Mouse (Mus musculus): ENCODE data around the gene Tenm3.

Tenm3 gene

DNA sequence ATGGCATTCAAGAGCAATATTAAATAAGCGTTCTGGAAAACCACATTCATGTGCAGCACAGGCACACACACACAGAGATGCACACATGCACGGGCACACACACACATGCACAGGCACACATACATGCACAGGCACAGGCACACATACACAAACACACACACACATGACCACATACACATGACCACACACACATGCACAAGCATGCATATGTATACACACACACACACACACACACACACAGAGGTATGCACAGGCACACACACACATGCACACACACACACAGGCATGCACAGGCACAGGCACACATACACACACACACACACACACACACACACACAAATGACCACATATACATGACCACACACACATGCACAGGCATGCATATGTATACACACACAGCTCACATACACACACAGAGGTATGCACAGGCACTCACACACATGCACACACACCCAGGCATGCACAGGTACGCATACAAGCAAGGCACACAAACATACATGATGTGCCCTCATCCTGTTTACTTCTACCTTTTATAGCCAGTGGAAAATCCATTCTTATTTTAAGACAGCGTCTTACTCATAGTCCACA is 321.1 kb downstream of the Tenm3 start:
- in situ Hi-C loops (cut with MboI, MseI) = no loop called here

DNA sequence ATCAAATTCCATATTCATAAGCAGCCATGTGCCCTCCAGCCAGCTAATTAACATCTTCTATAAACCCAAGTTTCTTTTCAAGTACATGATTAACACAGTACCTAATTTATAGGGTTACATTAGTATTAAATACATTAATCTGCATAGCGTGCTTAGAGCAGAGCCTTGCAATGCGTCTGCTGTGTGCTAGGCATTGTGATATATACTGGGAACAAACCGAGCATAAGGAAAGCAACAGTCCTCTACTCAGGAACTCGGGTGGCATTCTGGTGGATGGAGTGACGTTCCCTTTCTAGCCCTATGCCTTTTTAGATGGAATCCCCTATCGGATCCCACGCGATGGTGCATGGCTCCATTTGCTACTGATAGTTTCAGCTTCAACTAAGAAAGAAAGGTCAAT is 321.7 kb downstream of the Tenm3 start:
- in situ Hi-C loops (cut with MboI, MseI) = no loop called here

DNA sequence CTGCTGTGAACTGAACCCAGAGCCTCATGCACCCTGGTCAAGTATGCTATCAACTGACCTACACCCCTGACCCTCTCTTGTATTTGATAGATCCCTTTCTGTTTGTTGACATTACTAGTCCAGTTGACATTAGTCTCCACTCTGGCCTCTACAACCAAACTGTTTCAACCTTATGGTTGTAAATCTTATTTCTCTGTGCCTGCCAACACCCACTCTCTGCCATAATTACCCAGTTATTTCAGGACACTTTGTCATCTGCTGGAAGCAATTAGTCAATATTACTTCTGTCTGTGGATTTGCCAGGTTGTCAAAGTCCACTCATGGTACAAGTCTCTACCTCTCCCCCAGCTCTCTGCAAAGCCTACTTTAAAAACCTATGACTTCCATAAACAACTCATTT is 326.3 kb downstream of the Tenm3 start:
- in situ Hi-C loops (cut with MboI, MseI) = no loop called here

DNA sequence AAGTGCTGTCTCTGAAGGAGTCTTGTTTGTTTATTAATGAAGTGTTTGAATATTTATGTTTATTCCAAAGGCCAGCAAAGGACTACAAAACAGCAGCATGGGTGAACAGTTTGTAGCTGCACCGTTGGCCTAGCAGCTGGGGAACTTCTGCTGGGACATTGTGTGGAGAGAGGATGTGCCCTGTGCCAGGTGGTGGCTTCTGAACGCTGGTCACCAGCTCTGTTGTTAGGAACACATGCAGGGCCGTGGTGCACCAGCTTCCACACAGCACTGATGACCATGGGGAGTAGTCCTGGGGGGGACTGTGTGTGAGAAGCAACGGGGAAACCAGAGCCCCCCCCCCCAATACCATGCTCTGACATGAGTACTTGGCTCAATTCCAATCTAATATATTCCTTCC is 329.5 kb downstream of the Tenm3 start:
- in situ Hi-C loops (cut with MboI, MseI) = no loop called here

DNA sequence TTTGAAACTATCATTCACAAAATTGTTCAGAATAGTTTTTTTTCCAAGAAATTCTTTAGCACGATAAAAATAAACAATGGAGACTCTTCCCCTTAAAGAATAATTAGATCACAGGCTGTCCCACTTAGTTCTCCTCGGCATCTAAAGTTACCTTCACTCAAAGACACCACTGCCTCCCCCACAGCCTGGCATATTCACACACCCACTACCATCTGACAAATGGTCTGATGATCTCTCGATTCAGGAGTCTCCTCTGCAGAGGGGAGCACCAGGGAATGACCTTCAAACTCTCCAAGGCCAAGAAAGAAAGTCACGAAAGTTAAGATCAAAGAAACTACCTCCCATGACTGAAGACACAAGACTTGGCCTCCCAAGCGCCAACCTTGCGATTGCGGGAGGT is 329.9 kb downstream of the Tenm3 start:
- in situ Hi-C loops (cut with MboI, MseI) = no loop called here

DNA sequence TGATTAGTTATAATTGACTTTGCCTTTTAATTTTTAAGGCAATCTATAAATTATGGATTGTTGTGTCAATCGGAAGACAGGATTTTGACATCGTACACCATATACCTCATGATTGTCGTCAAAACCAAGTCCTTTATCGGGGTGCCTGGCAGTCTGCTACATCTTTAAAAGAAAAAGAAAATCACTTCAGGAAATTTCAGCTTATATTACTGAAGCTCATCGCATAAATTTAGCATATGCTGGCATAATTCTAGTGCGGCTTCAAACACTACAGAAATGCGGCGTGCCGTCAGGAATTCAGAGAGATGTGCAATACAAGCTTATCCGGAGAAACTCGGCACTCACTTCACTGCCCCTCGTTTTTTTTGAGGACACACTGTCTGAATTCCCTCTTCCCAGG is 332.2 kb downstream of the Tenm3 start:
- in situ Hi-C loops (cut with MboI, MseI) = no loop called here

DNA sequence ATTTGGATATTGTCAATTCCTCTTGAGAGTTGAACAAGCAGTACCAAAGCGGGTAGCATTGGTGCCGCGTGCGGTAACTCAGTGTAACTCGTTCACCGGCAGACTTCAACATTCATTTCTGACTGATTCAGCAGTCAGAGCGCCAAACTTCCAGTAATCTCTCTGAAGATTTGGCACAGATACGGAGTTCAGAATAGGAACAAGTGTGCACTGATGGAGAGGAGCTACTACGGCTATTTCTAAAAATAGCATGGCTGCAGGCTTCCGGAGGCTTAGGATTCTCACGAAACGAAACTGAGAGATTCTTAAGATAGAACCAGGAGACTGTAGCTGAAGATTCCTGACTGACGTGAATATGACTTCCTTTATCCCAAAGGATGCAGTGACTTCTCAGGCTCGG is 332.6 kb downstream of the Tenm3 start:
- in situ Hi-C loops (cut with MboI, MseI) = no loop called here

DNA sequence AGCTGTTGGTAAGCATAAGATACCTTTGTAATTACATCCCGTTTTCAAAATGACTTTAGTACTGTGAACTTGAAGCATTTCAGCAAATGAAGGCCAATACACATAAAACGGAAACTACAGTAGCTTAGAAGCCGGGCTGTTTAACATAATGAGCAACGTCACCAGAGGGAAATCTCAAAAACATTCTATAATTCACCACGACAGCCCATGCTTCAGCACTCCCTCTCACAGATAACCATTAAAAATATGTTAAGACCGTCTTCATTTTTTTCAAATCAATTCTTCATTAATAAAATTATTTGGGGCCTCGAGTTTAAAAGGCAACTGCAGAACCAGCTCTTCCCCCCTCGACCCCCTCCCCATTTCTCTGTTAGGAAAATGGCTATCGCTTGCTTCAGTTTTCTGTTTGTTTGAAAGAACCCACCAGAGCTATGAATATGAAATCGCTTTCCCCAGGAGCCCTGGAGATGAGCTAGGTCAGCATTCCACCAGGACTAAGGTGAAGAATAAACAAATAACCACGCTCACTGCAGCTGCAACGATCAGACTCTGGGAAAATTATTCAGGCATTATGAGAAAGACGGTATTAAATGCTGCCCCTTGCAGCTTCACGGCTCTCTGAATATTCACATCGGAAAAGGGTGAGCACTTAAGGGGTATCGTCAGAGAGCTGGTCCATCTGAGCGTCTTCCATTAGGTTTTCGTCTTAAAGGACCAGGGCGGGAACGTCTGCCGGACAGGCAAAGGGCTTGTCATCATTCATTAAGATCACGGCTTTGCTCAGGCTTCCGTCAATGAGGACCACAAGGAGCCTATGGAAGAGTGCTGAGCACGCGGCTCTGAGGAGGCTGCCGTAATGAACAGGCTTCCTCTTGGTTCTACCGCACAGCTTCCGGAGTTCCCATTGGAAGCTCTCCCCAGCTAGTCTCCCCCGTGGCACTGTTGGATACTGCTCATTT is 334.8 kb downstream of the Tenm3 start:
- in situ Hi-C loops (cut with MboI, MseI) = no loop called here

DNA sequence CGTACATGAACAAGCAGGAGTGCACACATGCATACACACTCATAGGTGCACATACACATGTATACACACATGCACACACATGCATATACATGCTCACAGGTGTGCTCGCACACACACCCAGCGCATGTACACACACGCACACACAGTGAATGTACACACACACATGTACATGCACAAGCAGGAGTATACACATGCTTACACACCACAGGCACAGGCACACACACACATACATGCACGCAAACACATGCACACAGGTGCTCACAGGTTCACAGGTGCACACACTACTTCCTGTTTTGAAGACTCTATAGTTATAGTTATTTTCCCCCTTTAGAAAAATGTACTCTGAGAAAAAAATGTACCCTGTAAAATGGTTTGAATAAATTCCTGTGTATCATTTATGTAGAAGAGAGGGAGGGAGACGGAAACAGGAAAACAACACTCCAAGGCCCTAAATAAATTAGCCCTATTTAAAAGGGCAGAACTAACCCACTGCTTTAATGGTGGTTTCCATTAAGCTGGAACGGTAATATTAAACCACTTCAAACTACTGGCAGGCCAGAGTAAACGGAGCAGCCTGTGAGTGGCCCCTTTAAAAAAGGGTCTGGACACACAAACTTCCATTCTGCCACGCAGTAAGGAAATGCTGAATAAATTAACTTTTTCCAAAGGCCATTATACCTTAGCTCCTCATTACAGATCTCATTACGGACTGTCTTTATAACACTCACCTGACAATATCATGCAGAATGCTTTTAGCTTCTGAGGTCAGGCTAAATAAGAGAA is 335.8 kb downstream of the Tenm3 start:
- in situ Hi-C loops (cut with MboI, MseI) = no loop called here

DNA sequence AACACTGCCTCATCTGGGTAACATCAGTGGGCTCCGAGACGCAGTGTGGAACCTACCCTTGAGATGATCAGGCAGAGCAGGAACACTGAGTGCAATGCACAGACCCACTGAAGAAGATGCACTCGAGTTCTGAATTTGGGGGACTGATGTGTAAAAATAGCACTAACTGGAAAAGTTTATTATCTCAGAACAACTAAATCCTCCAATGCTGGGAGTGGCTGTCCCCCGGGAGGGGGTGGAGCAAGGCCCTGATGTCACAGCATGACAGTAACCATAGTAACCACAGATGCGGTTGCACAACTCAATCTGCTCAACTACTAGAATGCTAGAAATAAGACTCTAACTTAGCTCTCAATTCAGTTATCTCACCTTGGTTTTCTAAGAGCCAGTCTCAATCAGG is 351.3 kb downstream of the Tenm3 start:
- in situ Hi-C loops (cut with MboI, MseI) = no loop called here

DNA sequence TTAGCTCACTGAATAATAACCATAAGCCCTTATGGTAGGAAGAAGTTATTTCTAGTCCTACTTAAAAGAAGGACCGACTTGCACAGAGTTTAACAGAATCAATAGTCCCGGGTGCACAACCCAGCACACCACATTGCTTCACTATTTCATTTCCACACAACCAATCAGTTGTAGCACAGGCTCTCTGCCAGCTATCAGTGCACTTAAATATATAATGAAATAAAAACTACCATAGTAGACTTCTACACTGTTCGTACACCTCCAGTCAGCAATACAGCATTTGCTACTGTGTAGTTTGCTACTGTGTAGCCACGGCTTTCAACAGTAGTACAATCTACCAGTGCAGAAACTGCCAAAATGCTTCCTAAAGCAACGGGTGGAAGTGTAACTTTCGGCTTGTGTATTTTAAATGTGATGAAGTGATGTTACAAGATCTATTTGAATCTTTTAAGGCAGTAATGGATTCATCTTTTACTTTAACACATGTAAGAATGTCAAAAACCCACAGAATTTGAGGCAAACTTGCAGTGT is 353.1 kb downstream of the Tenm3 start:
- in situ Hi-C loops (cut with MboI, MseI) = no loop called here

DNA sequence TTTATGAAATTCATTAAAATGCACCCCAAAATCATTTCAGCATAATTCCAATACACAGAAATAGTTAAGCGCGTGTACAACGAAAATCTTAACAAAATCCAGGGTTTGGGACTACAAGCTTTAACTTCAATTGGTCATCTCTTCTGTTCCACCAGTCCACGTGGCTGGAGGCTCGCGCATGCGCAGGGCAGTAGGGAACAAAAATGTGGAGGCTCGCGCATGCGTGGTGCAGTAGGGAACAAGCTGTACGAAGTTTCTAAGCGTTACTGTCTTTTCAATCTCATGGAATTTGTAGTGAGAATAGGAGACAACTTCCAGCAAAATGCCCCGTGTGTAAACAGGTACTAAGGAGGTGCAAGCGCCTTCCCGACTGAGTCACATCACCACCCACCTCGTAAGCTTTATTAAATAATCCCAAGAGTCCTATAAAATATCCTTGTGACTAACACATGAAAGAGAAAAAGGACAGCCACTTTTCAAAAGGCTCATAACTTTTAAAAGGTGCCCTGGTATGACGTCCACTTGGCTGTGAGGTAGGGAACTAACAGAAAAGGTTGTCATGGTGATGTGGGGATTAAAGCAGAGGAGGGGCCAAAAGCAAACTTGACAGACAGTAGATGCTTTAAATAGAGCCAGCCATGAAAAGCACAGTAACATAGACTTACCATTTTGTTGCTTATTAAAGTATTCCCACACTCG is 353.7 kb downstream of the Tenm3 start:
- in situ Hi-C loops (cut with MboI, MseI) = no loop called here

DNA sequence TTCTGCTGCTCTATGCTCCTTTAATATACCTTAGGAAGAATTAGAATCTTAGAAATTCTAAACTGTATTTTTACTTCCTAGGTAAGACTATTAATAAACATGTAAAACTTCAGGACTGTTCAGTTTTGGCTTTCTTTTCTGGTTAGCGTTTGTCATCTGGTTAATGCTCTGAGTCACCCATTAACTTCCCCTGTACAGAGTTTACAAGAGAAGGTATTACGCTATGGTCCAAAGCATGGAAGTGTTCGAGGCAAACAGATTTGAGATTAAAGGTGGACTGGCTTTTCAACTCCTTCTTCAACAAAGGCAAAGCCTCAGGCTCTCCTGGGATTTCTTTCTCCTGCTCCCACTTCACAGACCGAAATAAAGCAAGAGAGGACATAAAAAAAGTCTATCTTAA is 354.3 kb downstream of the Tenm3 start:
- in situ Hi-C loops (cut with MboI, MseI) = no loop called here

DNA sequence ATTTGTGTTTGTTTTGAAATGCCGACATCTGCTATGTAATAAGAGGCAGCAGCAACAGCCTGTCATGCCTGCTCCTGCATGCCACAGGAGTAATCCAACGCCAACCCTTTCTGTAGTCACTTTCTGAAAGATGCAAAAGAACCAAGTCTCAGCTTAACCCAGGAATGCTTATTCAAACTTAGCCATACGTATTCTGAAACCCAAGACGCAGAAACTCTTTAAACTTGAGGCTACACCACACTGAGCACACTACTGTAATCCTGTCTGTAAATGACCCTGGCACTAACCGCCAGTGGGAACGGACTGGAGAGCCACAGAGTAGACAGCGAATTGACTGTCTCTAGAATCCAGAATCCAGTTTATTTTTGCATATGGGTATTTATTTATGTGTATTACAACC is 354.9 kb downstream of the Tenm3 start:
- in situ Hi-C loops (cut with MboI, MseI) = no loop called here

DNA sequence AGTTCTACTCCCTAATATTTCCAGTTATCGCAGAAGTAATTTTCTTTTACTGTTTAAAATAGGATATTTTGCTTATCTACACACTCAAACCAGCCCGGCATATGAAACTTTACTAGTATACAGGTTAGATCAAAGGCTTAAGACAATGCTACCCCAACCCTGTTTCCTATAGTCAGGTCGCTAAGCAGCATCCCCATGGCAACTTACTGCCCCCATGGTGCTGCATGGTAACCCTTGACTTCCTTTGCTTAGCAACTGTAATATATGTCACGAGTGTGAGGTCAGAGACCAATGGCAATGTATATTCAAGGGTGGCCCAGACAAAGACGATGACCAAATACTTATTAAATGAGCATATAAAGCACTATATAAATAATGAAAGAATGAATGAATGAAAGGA is 359.6 kb downstream of the Tenm3 start:
- in situ Hi-C loops (cut with MboI, MseI) = no loop called here

DNA sequence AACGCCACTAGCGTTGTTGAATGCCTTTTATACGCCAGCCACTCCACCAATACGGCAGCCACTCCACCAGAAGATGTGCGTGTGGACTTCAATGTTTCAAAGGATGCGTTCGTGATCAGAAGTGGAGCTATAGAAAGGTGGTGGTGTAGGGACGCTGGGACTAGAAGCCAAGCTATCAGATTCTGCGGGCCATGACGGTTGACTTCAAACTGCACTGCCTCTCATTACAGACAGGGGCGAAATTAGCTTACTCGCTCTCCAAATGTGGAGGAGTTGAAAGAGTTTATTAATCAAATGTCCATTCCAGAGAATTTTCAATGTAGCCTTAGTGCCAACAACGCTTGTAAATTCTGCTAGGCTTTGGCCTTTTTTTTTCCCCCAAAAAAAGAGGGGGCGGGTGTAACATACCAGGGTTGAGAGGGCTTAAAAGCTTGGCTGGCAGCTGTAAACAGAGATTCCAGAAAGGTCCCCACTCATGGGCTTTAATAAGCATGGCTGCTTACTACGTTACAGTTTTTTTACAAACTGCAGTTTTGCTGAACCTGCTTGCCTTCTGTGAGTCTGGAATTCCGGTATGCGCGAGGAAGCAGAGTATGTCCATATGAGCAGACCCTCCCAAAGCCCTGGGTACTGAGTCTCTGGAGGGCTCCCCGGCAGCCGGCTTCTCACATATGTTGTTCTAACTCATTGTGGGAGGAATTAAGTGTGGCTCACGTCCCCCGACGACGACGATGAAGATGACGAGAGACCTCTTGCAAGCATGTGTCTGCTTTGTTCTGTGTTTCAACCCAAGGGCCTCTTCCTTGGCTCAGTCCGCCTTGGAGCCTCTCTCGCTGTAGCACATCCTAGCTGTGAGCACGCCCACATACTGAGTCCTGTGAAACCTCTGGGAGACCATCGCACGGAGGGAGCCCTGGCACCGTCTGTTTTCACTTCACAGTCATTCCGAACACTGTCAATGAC is 361.8 kb downstream of the Tenm3 start:
- in situ Hi-C loops (cut with MboI, MseI) = no loop called here

DNA sequence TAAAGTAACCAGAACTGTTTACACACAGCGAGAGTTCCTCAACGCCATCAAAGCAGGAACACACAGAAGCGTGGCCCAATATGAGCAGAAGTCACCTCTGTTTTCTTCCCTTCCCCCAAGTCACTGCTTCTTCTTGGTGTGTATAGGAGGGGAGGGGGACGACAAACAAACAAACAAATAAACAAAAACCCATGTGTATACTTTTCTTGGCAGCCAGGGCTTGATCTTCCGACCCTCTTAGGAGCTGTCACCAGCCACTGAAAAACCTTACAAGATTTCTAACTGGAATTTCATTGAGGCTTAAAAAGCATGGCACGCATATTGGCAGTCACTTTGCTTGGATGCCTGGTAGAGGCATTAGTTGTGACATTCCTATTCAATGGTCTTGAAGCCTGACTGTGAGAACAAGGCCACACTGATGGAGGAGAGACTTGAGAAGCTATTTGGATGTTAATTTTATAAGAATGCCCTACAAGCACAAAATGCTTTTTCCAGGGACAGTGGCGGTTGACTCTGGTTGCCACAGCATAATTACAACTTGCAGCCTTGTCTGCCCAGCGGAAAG is 366.3 kb downstream of the Tenm3 start:
- in situ Hi-C loops (cut with MboI, MseI) = no loop called here

DNA sequence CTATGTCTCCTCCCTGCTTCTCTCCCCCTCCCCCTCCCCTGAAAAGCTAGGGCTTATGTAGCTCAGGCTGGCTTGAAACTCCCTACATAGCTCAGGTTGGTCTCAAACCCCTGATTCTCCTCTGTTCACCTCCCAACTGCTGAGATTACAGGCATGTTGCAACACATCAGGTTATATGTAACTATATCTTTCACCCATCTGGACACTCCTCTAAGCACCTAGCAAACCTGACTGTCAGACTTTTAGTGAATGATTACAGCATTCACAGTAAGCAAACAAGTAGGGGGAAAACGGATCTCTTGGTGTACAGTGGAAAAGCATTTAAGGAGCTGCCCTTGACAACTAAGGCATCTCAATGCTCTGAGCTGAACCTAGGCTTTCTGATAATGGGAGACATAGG is 366.9 kb downstream of the Tenm3 start:
- in situ Hi-C loops (cut with MboI, MseI) = no loop called here

DNA sequence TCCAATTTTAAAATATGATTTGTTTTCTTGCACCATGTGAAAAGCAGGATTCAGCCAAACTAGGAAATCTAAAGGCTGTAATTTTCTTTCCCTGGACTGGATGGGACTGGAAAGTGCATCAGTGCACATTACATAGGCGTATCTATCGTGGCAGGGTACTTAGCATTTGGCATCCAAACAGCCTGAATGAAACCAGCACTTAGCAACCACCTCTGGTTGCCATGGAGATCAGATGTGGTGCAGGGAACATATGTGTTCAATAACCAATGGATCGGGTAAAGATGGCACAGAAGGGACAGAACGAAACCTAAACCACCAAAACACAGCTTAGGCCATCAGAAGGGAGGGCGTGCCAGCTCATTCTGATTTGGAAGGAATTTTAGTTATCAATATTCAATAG is 376.1 kb downstream of the Tenm3 start:
- in situ Hi-C loops (cut with MboI, MseI) = no loop called here

DNA sequence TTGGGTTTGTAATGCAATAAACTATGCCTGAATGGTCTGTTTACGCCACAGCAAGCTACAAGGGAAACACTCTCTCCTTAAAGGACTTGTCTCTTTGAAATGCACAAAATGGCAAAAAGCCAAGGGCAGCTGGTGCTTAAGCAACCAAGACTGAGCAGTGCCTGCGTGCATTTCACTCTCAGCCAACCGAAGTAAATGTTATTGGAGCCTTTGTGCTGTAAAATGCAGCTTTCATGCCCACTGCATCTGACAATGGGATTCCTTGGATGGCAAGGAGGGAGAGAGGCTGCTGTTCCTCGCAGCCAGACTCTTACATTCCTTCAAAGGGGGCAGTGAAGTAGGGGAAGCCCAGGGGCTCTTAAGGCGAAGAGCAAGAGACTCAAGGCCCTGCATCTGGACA is 385.4 kb downstream of the Tenm3 start:
- in situ Hi-C loops (cut with MboI, MseI) = no loop called here

All from T-helper 2 cell (primary cell).